Mouse (Mus musculus): ENCODE results near the gene Map3k20. TPM values are rescaled to one million over a fixed set of nuclear protein-coding genes. Genes with fewer than 3 reads are reported as not detected.
A peak's percentile ranks its signal among the peaks of the same experiment; 100 is the strongest.

Gene Map3k20
- polyA plus RNA-seq, 1 experiment from 2014 or later = 46.4 TPM

- Histone ChIP-seq H3K36me3 (ENCODE audit: control insufficient read depth, insufficient read depth) (no peaks in the 10 kb centered on the region), H3K4me3 (ENCODE audit: low read length) (peak overlapping the region; percentile 95), H3K9me3 (replicated peaks; ENCODE audit: control insufficient read depth, low read length) (no peaks in the 10 kb centered on the region), H3K4me2 (ENCODE audit: low read depth, low read length) (peak overlapping the region; percentile 89), H3K9ac (ENCODE audit: low read length) (peak overlapping the region; percentile 89), H3K4me1 (ENCODE audit: control insufficient read depth, insufficient read depth, low read length) (peaks cover 30% of the 10 kb centered on the region), H3K27ac (ENCODE audit: low read length) (peak overlapping the region; percentile 95), H3K27me3 (ENCODE audit: control insufficient read depth, insufficient read depth, low read length) (no peaks in the 10 kb centered on the region)
- under 1% methylated on average over 53 of the region's 53 CpGs for WGBS
- peak; percentile 75 for ATAC-seq (replicated peaks; ENCODE audit: extremely low read depth, insufficient read depth, low FRiP score)
Observed at GRCm38 (mm10) chr2:72476486-72477211, 191.2 kb downstream of the Map3k20 start.

GRCm38 (mm10) chr2:72477221-72477620 lies 191.8 kb downstream of the Map3k20 start:
- Histone ChIP-seq H3K27ac (ENCODE audit: low read length) (no peak overlapping the region), H3K36me3 (ENCODE audit: control insufficient read depth, insufficient read depth) (0 out of 2 replicates have a peak, but pooled peaks cover 5% of the 10 kb centered on the region), H3K4me2 (ENCODE audit: low read depth, low read length) (peak overlapping the region; percentile 89), H3K9ac (ENCODE audit: low read length) (peak overlapping the region; percentile 89), H3K9me3 (replicated peaks; ENCODE audit: control insufficient read depth, low read length) (no peaks in the 10 kb centered on the region), H3K27me3 (ENCODE audit: control insufficient read depth, insufficient read depth, low read length) (no peaks in the 10 kb centered on the region), H3K4me3 (ENCODE audit: low read length) (peak overlapping the region; percentile 95), H3K4me1 (ENCODE audit: control insufficient read depth, insufficient read depth, low read length) (peaks cover 30% of the 10 kb centered on the region)
- no peak for ATAC-seq (replicated peaks; ENCODE audit: extremely low read depth, insufficient read depth, low FRiP score)
- WGBS = 6% methylated on average over 11 of the region's 11 CpGs

- Histone ChIP-seq H3K4me3 (ENCODE audit: low read length) (no peak overlapping the region), H3K4me1 (ENCODE audit: control insufficient read depth, insufficient read depth, low read length) (peaks cover 30% of the 10 kb centered on the region), H3K9ac (ENCODE audit: low read length) (no peak overlapping the region), H3K27ac (ENCODE audit: low read length) (no peak overlapping the region), H3K36me3 (ENCODE audit: control insufficient read depth, insufficient read depth) (peaks cover 11% of the 10 kb centered on the region), H3K9me3 (replicated peaks; ENCODE audit: control insufficient read depth, low read length) (no peaks in the 10 kb centered on the region), H3K4me2 (ENCODE audit: low read depth, low read length) (peak overlapping the region; percentile 89), H3K27me3 (ENCODE audit: control insufficient read depth, insufficient read depth, low read length) (no peaks in the 10 kb centered on the region)
- ATAC-seq (replicated peaks; ENCODE audit: extremely low read depth, insufficient read depth, low FRiP score) = no peak
- WGBS = 88% methylated on average over 4 of the region's 4 CpGs
Observed at GRCm38 (mm10) chr2:72478176-72478575, 192.7 kb downstream of the Map3k20 start.

- no peak overlapping the region for H3K9ac ChIP-seq (ENCODE audit: low read length)
- H3K4me3 ChIP-seq (ENCODE audit: low read length) = no peak overlapping the region
- ATAC-seq (replicated peaks; ENCODE audit: extremely low read depth, insufficient read depth, low FRiP score) = no peak
- 0 out of 2 replicates have a peak overlapping the region, but pooled peaks have one; percentile 14 for H3K4me2 ChIP-seq (ENCODE audit: low read depth, low read length)
- no peaks in the 10 kb centered on the region for H3K9me3 ChIP-seq (replicated peaks; ENCODE audit: control insufficient read depth, low read length)
- peaks cover 17% of the 10 kb centered on the region for H3K36me3 ChIP-seq (ENCODE audit: control insufficient read depth, insufficient read depth)
- no peak overlapping the region for H3K27ac ChIP-seq (ENCODE audit: low read length)
- peaks cover 25% of the 10 kb centered on the region for H3K4me1 ChIP-seq (ENCODE audit: control insufficient read depth, insufficient read depth, low read length)
- 69% methylated on average over 13 of the region's 13 CpGs for WGBS
- H3K27me3 ChIP-seq (ENCODE audit: control insufficient read depth, insufficient read depth, low read length) = no peaks in the 10 kb centered on the region
Observed at GRCm38 (mm10) chr2:72478921-72479320, 193.5 kb downstream of the Map3k20 start.

- no peaks in the 10 kb centered on the region for H3K9me3 ChIP-seq (replicated peaks; ENCODE audit: control insufficient read depth, low read length)
- 79% methylated on average over 9 of the region's 9 CpGs for WGBS
- no peaks in the 10 kb centered on the region for H3K27me3 ChIP-seq (ENCODE audit: control insufficient read depth, insufficient read depth, low read length)
- H3K4me3 ChIP-seq (ENCODE audit: low read length) = no peak overlapping the region
- H3K36me3 ChIP-seq (ENCODE audit: control insufficient read depth, insufficient read depth) = peaks cover 26% of the 10 kb centered on the region
- H3K27ac ChIP-seq (ENCODE audit: low read length) = no peak overlapping the region
- no peak for ATAC-seq (replicated peaks; ENCODE audit: extremely low read depth, insufficient read depth, low FRiP score)
- no peak overlapping the region for H3K4me2 ChIP-seq (ENCODE audit: low read depth, low read length)
- H3K9ac ChIP-seq (ENCODE audit: low read length) = no peak overlapping the region
- H3K4me1 ChIP-seq (ENCODE audit: control insufficient read depth, insufficient read depth, low read length) = peaks cover 21% of the 10 kb centered on the region
Observed at GRCm38 (mm10) chr2:72479818-72480217, 194.4 kb downstream of the Map3k20 start.

GRCm38 (mm10) chr2:72491650-72492049 lies 206.2 kb downstream of the Map3k20 start:
- H3K4me1 ChIP-seq (ENCODE audit: control insufficient read depth, insufficient read depth, low read length) = peaks cover 5% of the 10 kb centered on the region
- 55% methylated on average over 7 of the region's 7 CpGs for WGBS
- peaks cover 4% of the 10 kb centered on the region for H3K36me3 ChIP-seq (ENCODE audit: control insufficient read depth, insufficient read depth)

More at GRCm38 (mm10) chr2:72491650-72492049, 206.2 kb downstream of the Map3k20 start:
- no peak for ATAC-seq (replicated peaks; ENCODE audit: extremely low read depth, insufficient read depth, low FRiP score)
- H3K4me2 ChIP-seq (ENCODE audit: low read depth, low read length) = no peak overlapping the region
- H3K9me3 ChIP-seq (replicated peaks; ENCODE audit: control insufficient read depth, low read length) = no peaks in the 10 kb centered on the region
- H3K27ac ChIP-seq (ENCODE audit: low read length) = no peak overlapping the region
- H3K9ac ChIP-seq (ENCODE audit: low read length) = no peak overlapping the region
- H3K27me3 ChIP-seq (ENCODE audit: control insufficient read depth, insufficient read depth, low read length) = no peaks in the 10 kb centered on the region
- H3K4me3 ChIP-seq (ENCODE audit: low read length) = no peak overlapping the region

Other genes starting within 250 kb of the Map3k20 start
- gene Cdca7, start 190.5 kb downstream of the Map3k20 start, polyA plus RNA-seq (2015; fragmentation: Nextera tagmentation; extraction: Ambion mirVana) = 56.1 and 90.4 TPM in 2 replicates